Comparison of ENCODE assay signal across 15 mouse cellular contexts in genomic region chr3:54892218-54892617, GRCm38 (mm10). TPM values are rescaled to one million over a fixed set of nuclear protein-coding genes. Genes with fewer than 3 reads are reported as not detected.
"Had no signal": no experiment of that assay in that cellular context is flagged by ENCODE, and none has a peak within 500 bp of the region (broad histone marks: within the 10 kb centered on the region; RNA-seq: fewer than 3 reads in every experiment).

No protein-coding gene starts in this region.

- H3K27ac ChIP-seq: kidney, embryonic 15.5 days; limb, embryonic 13.5 days; liver, embryonic 14.5 days; midbrain, embryonic 15.5 days; neural tube, embryonic 13.5 days had no signal

- DNase-seq: kidney, postnatal 14 days; left cerebral cortex, postnatal 4 days; lung, adult 18-20 months; right cerebral cortex, adult 18-20 months; right cerebral cortex, postnatal 25 days; thymus, postnatal 36 days had no signal

- H3K27me3 ChIP-seq: kidney, embryonic 15.5 days; limb, embryonic 13.5 days; midbrain, embryonic 15.5 days; neural tube, embryonic 13.5 days had no signal

- ATAC-seq: midbrain, embryonic 15.5 days had no signal

- H3K9ac ChIP-seq: kidney, embryonic 15.5 days; limb, embryonic 13.5 days; liver, embryonic 14.5 days; midbrain, embryonic 15.5 days; neural tube, embryonic 13.5 days had no signal

- H3K36me3 ChIP-seq: kidney, embryonic 15.5 days; limb, embryonic 13.5 days; midbrain, embryonic 15.5 days; neural tube, embryonic 13.5 days had no signal

- H3K4me1 ChIP-seq: kidney, embryonic 15.5 days; midbrain, embryonic 15.5 days; neural tube, embryonic 13.5 days had no signal

- H3K4me2 ChIP-seq: kidney, embryonic 15.5 days; limb, embryonic 13.5 days; midbrain, embryonic 15.5 days; neural tube, embryonic 13.5 days had no signal

- H3K9me3 ChIP-seq: kidney, embryonic 15.5 days; limb, embryonic 13.5 days; midbrain, embryonic 15.5 days; neural tube, embryonic 13.5 days had no signal

- H3K4me3 ChIP-seq: kidney, embryonic 15.5 days; limb, embryonic 13.5 days; midbrain, embryonic 15.5 days; neural tube, embryonic 13.5 days had no signal

RNA-seq across cellular contexts. Expression of gene Sertm1, which starts 23.5 kb away (rescaled TPM):
- total RNA-seq: liver, adult 2 months; megakaryocyte-erythroid progenitor cell, adult 5-6 weeks had no signal
- polyA plus RNA-seq: liver, adult 2 months; lung, embryonic 16.5 days; thymus, postnatal 0 days had no signal
